Mouse (Mus musculus) hindbrain, embryonic 15.5 days (tissue): ENCODE measurements around the gene Psmd13. TPM values are rescaled to one million over a fixed set of nuclear protein-coding genes. Genes with fewer than 3 reads are reported as not detected.

Experiments used
- ATAC-seq: fragments of 200-750 bp; cut with Nextera tagmentation; 2 replicates; pipeline ENCODE4 v1.8.0; 2017; ENCODE audit warnings: low read depth, moderate number of reproducible peaks, moderate TSS enrichment; ENCODE audit not compliant: low FRiP score
- H3K27ac ChIP-seq: fragments of 300-500 bp; sonication (generic); replicated peaks from 2 replicates; pipeline ENCODE4 v1.5.1; 2015; ENCODE audit warnings: mild to moderate bottlenecking, inconsistent platforms
- H3K27me3 ChIP-seq: fragments of 300-500 bp; sonication (generic); 2 replicates; pipeline ENCODE4 v1.6.1; 2015; ENCODE audit warnings: control low read depth, inconsistent platforms
- H3K36me3 ChIP-seq: fragments of 300-500 bp; sonication (generic); 2 replicates; pipeline ENCODE4 v1.6.1; 2015; ENCODE audit warnings: control low read depth, inconsistent platforms
- H3K4me1 ChIP-seq: fragments of 300-500 bp; sonication (generic); replicated peaks from 2 replicates; pipeline ENCODE4 v1.6.1; 2015; ENCODE audit warnings: control low read depth, inconsistent platforms
- H3K4me2 ChIP-seq: fragments of 300-500 bp; sonication (generic); 2 replicates; pipeline ENCODE4 v1.6.1; 2015; ENCODE audit warnings: moderate library complexity, mild to moderate bottlenecking, inconsistent platforms
- H3K4me3 ChIP-seq: fragments of 300-500 bp; sonication (generic); 2 replicates; pipeline ENCODE4 v1.5.1; 2015; ENCODE audit warnings: mild to moderate bottlenecking, inconsistent platforms
- H3K9ac ChIP-seq: fragments of 300-500 bp; sonication (generic); 2 replicates; pipeline ENCODE4 v1.6.1; 2015; ENCODE audit warnings: inconsistent platforms
- H3K9me3 ChIP-seq: fragments of 300-500 bp; sonication (generic); 2 replicates; pipeline ENCODE4 v1.6.1; 2016; ENCODE audit warnings: control low read depth, inconsistent platforms
- WGBS: fragments of 180-500 bp; shearing (Covaris S2); methylation state at CpG from one replicate; pipeline ENCODE4 v1.1.7; 2015; 5-methylcytosine and 5-hydroxymethylcytosine counted together
- polyA plus RNA-seq: library from polyadenylated mRNA; unstranded; fragments of >200 nt; fragmentation: Nextera tagmentation; extraction: Ambion mirVana; gene quantifications from 2 replicates; pipeline ENCODE4 v1.2.1, GENCODE M21; 2015

Gene Psmd13
- polyA plus RNA-seq, result 245 and 259 TPM in 2 replicates

GRCm38 (mm10) chr7:140881696-140882468, at the start of gene Psmd13, which contains the start of gene Sirt3:
TSS of gene Psmd13 (plus strand) at chr7:140881968.
TSS of gene Sirt3 (minus strand) at chr7:140882309.
- peak within 1 kb of the TSS; percentile 69 for H3K9ac ChIP-seq
- no peaks in the 10 kb centered on the region for H3K27me3 ChIP-seq
- peak within 1 kb of the TSS; percentile 62 for H3K4me3 ChIP-seq
- H3K36me3 ChIP-seq, result peaks cover 9% of the 10 kb centered on the region; the same call in 1 of the 2 replicates
- WGBS, result under 1% methylated on average over 59 of the region's 59 CpGs
- no peaks in the 10 kb centered on the region for H3K9me3 ChIP-seq
- H3K27ac ChIP-seq, result peak within 1 kb of the TSS; percentile 86
- peak within 1 kb of the TSS; percentile 61 for H3K4me2 ChIP-seq
- H3K4me1 ChIP-seq, result peaks cover 19% of the 10 kb centered on the region
- ATAC-seq, result peak; percentile 95

- 80% methylated on average over 4 of the region's 4 CpGs for WGBS
- no peaks in the 10 kb centered on the region for H3K36me3 ChIP-seq
- no peaks in the 10 kb centered on the region for H3K4me1 ChIP-seq
- H3K9me3 ChIP-seq, result no peaks in the 10 kb centered on the region
- no peak overlapping the region for H3K27ac ChIP-seq
- H3K4me2 ChIP-seq, result no peak overlapping the region
- H3K27me3 ChIP-seq, result no peaks in the 10 kb centered on the region
- H3K9ac ChIP-seq, result no peak overlapping the region
- H3K4me3 ChIP-seq, result no peak overlapping the region
- ATAC-seq, result no peak
Observed at GRCm38 (mm10) chr7:140833341-140833740, 48.4 kb upstream of the Psmd13 start.

GRCm38 (mm10) chr7:140834968-140835757, 46.6 kb upstream of the Psmd13 start, which contains the start of gene Urah:
TSS of gene Urah (plus strand) at chr7:140835018.
- WGBS, result 48% methylated on average over 20 of the region's 20 CpGs

GRCm38 (mm10) chr7:140835758-140836087, 46.0 kb upstream of the Psmd13 start:
- H3K9me3 ChIP-seq, result no peaks in the 10 kb centered on the region
- H3K27me3 ChIP-seq, result peaks cover under 1% of the 10 kb centered on the region; the same call in 1 of the 2 replicates
- H3K4me2 ChIP-seq, result no peak overlapping the region
- 85% methylated on average over 2 of the region's 2 CpGs for WGBS
- no peak overlapping the region for H3K27ac ChIP-seq
- no peaks in the 10 kb centered on the region for H3K4me1 ChIP-seq
- no peaks in the 10 kb centered on the region for H3K36me3 ChIP-seq
- no peak overlapping the region for H3K9ac ChIP-seq
- peak; percentile 27; the same call in 1 of the 2 replicates for ATAC-seq
- H3K4me3 ChIP-seq, result no peak overlapping the region

More at GRCm38 (mm10) chr7:140834968-140835757, 46.6 kb upstream of the Psmd13 start, which contains the start of gene Urah:
- H3K4me3 ChIP-seq, result no peak within 1 kb of the TSS
- no peaks in the 10 kb centered on the region for H3K4me1 ChIP-seq
- no peak for ATAC-seq
- H3K9ac ChIP-seq, result no peak within 1 kb of the TSS
- H3K27ac ChIP-seq, result no peak within 1 kb of the TSS
- H3K9me3 ChIP-seq, result no peaks in the 10 kb centered on the region
- H3K27me3 ChIP-seq, result no peaks in the 10 kb centered on the region
- no peaks in the 10 kb centered on the region for H3K36me3 ChIP-seq
- no peak within 1 kb of the TSS for H3K4me2 ChIP-seq

GRCm38 (mm10) chr7:140836243-140837115, 45.3 kb upstream of the Psmd13 start:
- H3K9ac ChIP-seq, result no peak overlapping the region

GRCm38 (mm10) chr7:140839556-140839955, 42.2 kb upstream of the Psmd13 start:
- H3K36me3 ChIP-seq, result no peaks in the 10 kb centered on the region
- no peak for ATAC-seq
- H3K9ac ChIP-seq, result no peak overlapping the region
- H3K9me3 ChIP-seq, result no peaks in the 10 kb centered on the region
- no peak overlapping the region for H3K4me2 ChIP-seq
- no peak overlapping the region for H3K4me3 ChIP-seq
- WGBS, result 70% methylated on average over 5 of the region's 5 CpGs
- H3K27me3 ChIP-seq, result peaks cover 7% of the 10 kb centered on the region; the same call in 1 of the 2 replicates
- H3K4me1 ChIP-seq, result no peaks in the 10 kb centered on the region
- H3K27ac ChIP-seq, result no peak overlapping the region

More at GRCm38 (mm10) chr7:140836243-140837115, 45.3 kb upstream of the Psmd13 start:
- no peaks in the 10 kb centered on the region for H3K36me3 ChIP-seq
- no peaks in the 10 kb centered on the region for H3K4me1 ChIP-seq
- H3K4me2 ChIP-seq, result no peak overlapping the region
- 89% methylated on average over 9 of the region's 9 CpGs for WGBS
- no peak overlapping the region for H3K27ac ChIP-seq
- peaks cover 5% of the 10 kb centered on the region; the same call in 1 of the 2 replicates for H3K27me3 ChIP-seq
- H3K4me3 ChIP-seq, result no peak overlapping the region
- H3K9me3 ChIP-seq, result no peaks in the 10 kb centered on the region
- ATAC-seq, result no peak

GRCm38 (mm10) chr7:140840750-140841735, 40.7 kb upstream of the Psmd13 start:
- Histone ChIP-seq H3K27ac (no peak overlapping the region), H3K4me3 (no peak overlapping the region), H3K36me3 (no peaks in the 10 kb centered on the region), H3K4me2 (no peak overlapping the region), H3K9ac (no peak overlapping the region), H3K4me1 (no peaks in the 10 kb centered on the region), H3K27me3 (peaks cover 7% of the 10 kb centered on the region; the same call in 1 of the 2 replicates), H3K9me3 (no peaks in the 10 kb centered on the region)
- ATAC-seq, result no peak
- WGBS, result 39% methylated on average over 19 of the region's 19 CpGs

GRCm38 (mm10) chr7:140843806-140844205, 38.0 kb upstream of the Psmd13 start:
- Histone ChIP-seq H3K27me3 (peaks cover 7% of the 10 kb centered on the region; the same call in 1 of the 2 replicates), H3K36me3 (no peaks in the 10 kb centered on the region)
- ATAC-seq, result no peak

GRCm38 (mm10) chr7:140844905-140845665, 36.7 kb upstream of the Psmd13 start, which contains the start of gene Scgb1c1:
TSS of gene Scgb1c1 (plus strand) at chr7:140845547.
- peak; percentile 78 for ATAC-seq
- Histone ChIP-seq H3K4me1 (no peaks in the 10 kb centered on the region), H3K4me3 (no peak within 1 kb of the TSS), H3K4me2 (no peak within 1 kb of the TSS), H3K36me3 (no peaks in the 10 kb centered on the region), H3K27ac (no peak within 1 kb of the TSS), H3K9ac (no peak within 1 kb of the TSS), H3K9me3 (no peaks in the 10 kb centered on the region), H3K27me3 (peaks cover 7% of the 10 kb centered on the region; the same call in 1 of the 2 replicates)
- 33% methylated on average over 14 of the region's 14 CpGs for WGBS

More at GRCm38 (mm10) chr7:140843806-140844205, 38.0 kb upstream of the Psmd13 start:
- 75% methylated on average over 7 of the region's 7 CpGs for WGBS
- no peak overlapping the region for H3K4me3 ChIP-seq
- H3K4me2 ChIP-seq, result no peak overlapping the region
- no peaks in the 10 kb centered on the region for H3K9me3 ChIP-seq
- no peaks in the 10 kb centered on the region for H3K4me1 ChIP-seq
- H3K27ac ChIP-seq, result no peak overlapping the region
- no peak overlapping the region for H3K9ac ChIP-seq

- H3K27me3 ChIP-seq, result peaks cover 6% of the 10 kb centered on the region; the same call in 1 of the 2 replicates
- H3K27ac ChIP-seq, result no peak overlapping the region
- WGBS, result 81% methylated on average over 4 of the region's 4 CpGs
- ATAC-seq, result no peak
- no peaks in the 10 kb centered on the region for H3K9me3 ChIP-seq
- no peaks in the 10 kb centered on the region for H3K36me3 ChIP-seq
- H3K9ac ChIP-seq, result no peak overlapping the region
- H3K4me2 ChIP-seq, result no peak overlapping the region
- no peaks in the 10 kb centered on the region for H3K4me1 ChIP-seq
- no peak overlapping the region for H3K4me3 ChIP-seq
Observed at GRCm38 (mm10) chr7:140845683-140846082, 36.1 kb upstream of the Psmd13 start.
